Mouse (Mus musculus): ENCODE results near the gene Crot. TPM values are rescaled to one million over a fixed set of nuclear protein-coding genes. Genes with fewer than 3 reads are reported as not detected.
"Not testable (repeated sequence)": the region's sequence is repeated elsewhere in the genome, so short reads cannot be mapped to it uniquely, and the experiment has no call there.

Crot gene
- polyA plus RNA-seq, 1 experiment from 2014 or later: 27.3 TPM

GRCm38 (mm10) chr5:9032641-9033040 lies 35.5 kb upstream of the Crot start:
- Histone ChIP-seq H3K4me3 (no peak overlapping the region), H3K4me1 (no peaks in the 10 kb centered on the region), H3K27ac (replicated peaks) (no peak overlapping the region), H3K9ac (no peak overlapping the region), H3K4me2 (no peak overlapping the region), H3K9me3 (no peaks in the 10 kb centered on the region), H3K36me3 (no peaks in the 10 kb centered on the region), H3K27me3 (replicated peaks) (no peaks in the 10 kb centered on the region)
- no peak for ATAC-seq (ENCODE audit: extremely low read depth, insufficient number of reproducible peaks, low FRiP score, low TSS enrichment)
- 69% methylated on average over 1 of the region's 1 CpGs for WGBS

- 78% methylated on average over 8 of the region's 8 CpGs for WGBS
- ATAC-seq (ENCODE audit: extremely low read depth, insufficient number of reproducible peaks, low FRiP score, low TSS enrichment): no peak
- H3K36me3 ChIP-seq: no peaks in the 10 kb centered on the region
- no peak overlapping the region for H3K4me2 ChIP-seq
- H3K9ac ChIP-seq: no peak overlapping the region
- no peaks in the 10 kb centered on the region for H3K9me3 ChIP-seq
- no peak overlapping the region for H3K27ac ChIP-seq (replicated peaks)
- H3K27me3 ChIP-seq (replicated peaks): no peaks in the 10 kb centered on the region
- no peaks in the 10 kb centered on the region for H3K4me1 ChIP-seq
- H3K4me3 ChIP-seq: no peak overlapping the region
Observed at GRCm38 (mm10) chr5:9032101-9032590, 35.0 kb upstream of the Crot start.

DNA sequence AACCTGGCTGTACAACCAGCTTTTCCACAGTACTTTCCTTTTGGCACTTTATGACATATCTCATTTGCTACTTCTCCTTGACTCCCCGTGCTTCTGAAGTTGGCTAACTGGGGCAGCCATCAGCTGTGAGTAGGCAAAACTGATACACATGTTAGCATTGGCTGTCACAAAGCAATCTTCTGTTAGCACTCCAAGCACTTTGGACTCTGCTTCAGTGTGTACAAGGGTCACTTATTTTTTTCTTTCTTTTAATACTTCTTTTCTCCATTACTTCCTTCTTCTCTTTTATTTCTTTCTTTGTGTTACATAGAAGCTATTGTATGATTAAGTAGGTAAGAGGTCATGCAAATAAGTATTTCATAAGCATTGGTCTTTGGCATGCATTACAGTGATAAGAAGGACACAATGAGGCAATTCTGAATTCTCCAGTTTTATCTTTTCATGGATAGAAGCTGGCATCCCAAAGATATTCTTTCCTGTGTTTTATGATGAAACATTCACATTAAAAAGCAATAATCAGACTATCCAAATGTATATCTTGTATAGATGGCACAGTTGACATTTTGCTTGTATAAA lies 31.2 kb upstream of the Crot start:
- no peak for ATAC-seq (ENCODE audit: extremely low read depth, insufficient number of reproducible peaks, low FRiP score, low TSS enrichment)
- H3K9ac ChIP-seq: no peak overlapping the region
- no peak overlapping the region for H3K27ac ChIP-seq (replicated peaks)
- H3K4me2 ChIP-seq: no peak overlapping the region
- H3K36me3 ChIP-seq: no peaks in the 10 kb centered on the region
- H3K27me3 ChIP-seq (replicated peaks): no peaks in the 10 kb centered on the region
- WGBS: 55% methylated on average over 1 of the region's 1 CpGs
- H3K4me1 ChIP-seq: no peaks in the 10 kb centered on the region
- H3K9me3 ChIP-seq: no peaks in the 10 kb centered on the region
- no peak overlapping the region for H3K4me3 ChIP-seq

DNA sequence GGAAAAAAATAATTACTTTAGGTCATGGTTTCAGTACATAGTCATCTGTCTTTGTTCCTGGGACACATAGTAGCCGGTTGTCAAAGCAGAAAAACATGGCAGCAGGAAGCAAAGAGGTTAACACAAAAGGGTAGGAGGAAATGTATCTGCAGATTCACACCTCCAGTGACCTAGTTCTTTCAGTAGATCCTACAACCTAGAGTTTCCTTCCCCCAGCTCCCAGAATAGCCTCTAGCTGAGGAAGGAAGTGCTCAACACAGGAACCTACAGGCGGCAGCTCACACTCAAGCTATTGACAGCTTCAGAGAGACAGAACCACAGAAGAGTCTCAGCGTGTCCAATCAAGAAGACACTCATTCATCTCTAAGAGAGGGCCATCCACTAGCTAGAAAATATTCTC lies 18.2 kb upstream of the Crot start:
- H3K9me3 ChIP-seq: no peaks in the 10 kb centered on the region
- no peak overlapping the region for H3K4me3 ChIP-seq
- no peak overlapping the region for H3K4me2 ChIP-seq
- no peak overlapping the region for H3K27ac ChIP-seq (replicated peaks)
- no peaks in the 10 kb centered on the region for H3K27me3 ChIP-seq (replicated peaks)
- H3K36me3 ChIP-seq: no peaks in the 10 kb centered on the region
- WGBS: 28% methylated on average over 3 of the region's 3 CpGs
- no peak for ATAC-seq (ENCODE audit: extremely low read depth, insufficient number of reproducible peaks, low FRiP score, low TSS enrichment)
- peaks cover 4% of the 10 kb centered on the region; the same call in 1 of the 2 replicates for H3K4me1 ChIP-seq
- H3K9ac ChIP-seq: no peak overlapping the region

DNA sequence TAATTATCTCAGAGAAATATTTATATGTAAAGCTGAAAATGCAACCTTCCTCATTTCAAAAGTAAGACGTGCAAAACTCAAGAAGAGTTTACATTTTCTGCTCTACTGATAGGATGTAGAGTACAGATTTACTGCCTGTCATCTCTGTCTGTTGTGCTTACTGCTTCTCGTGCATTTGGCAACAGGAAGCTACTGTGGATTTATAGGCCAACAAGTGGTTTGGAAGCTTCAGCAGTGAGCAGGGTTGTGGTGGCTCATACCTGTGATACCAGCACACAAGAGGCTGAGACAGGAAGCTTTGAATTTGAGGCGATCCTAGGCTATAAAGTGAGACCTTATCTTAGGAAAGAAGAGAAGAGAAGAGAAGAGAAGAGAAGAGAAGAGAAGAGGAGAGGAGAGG lies 17.6 kb upstream of the Crot start:
- Histone ChIP-seq H3K36me3 (no peaks in the 10 kb centered on the region), H3K4me1 (peaks cover 4% of the 10 kb centered on the region; the same call in 1 of the 2 replicates), H3K9me3 (no peaks in the 10 kb centered on the region), H3K27ac (replicated peaks) (no peak overlapping the region), H3K27me3 (replicated peaks) (no peaks in the 10 kb centered on the region), H3K9ac (no peak overlapping the region), H3K4me3 (no peak overlapping the region), H3K4me2 (no peak overlapping the region)
- 66% methylated on average over 3 of the region's 3 CpGs for WGBS
- no peak for ATAC-seq (ENCODE audit: extremely low read depth, insufficient number of reproducible peaks, low FRiP score, low TSS enrichment)

- Histone ChIP-seq H3K4me2 (no peak overlapping the region), H3K9me3 (no peaks in the 10 kb centered on the region), H3K27ac (replicated peaks) (no peak overlapping the region), H3K9ac (no peak overlapping the region), H3K36me3 (no peaks in the 10 kb centered on the region), H3K4me1 (peaks cover 4% of the 10 kb centered on the region; the same call in 1 of the 2 replicates), H3K27me3 (replicated peaks) (no peaks in the 10 kb centered on the region), H3K4me3 (no peak overlapping the region)
- 68% methylated on average over 8 of the region's 8 CpGs for WGBS
- no peak for ATAC-seq (ENCODE audit: extremely low read depth, insufficient number of reproducible peaks, low FRiP score, low TSS enrichment)
Observed at GRCm38 (mm10) chr5:9011374-9011773, 14.2 kb upstream of the Crot start.

DNA sequence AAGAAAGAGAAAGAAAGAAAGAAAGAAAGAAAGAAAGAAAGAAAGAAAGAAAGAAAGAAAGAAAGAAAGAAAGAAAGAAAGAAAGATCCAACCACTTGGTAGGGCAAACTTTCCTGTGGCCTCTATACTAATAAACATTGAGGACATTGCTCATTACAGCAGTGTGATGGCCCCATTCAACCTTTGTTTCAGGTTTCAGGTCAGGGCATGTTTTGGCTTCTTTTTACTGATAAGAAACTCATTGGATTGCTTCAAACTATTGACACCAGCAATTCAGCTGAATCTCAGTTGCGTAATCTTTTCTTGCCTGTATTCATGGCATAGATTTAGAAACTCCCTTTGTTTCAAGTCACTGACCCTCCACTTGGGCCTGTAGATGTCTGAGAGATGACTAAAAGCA lies 13.0 kb upstream of the Crot start:
- no peaks in the 10 kb centered on the region for H3K4me1 ChIP-seq
- H3K9me3 ChIP-seq: no peaks in the 10 kb centered on the region
- 90% methylated on average over 1 of the region's 1 CpGs for WGBS
- no peak overlapping the region for H3K27ac ChIP-seq (replicated peaks)
- no peak overlapping the region for H3K4me3 ChIP-seq
- H3K27me3 ChIP-seq (replicated peaks): no peaks in the 10 kb centered on the region
- no peak for ATAC-seq (ENCODE audit: extremely low read depth, insufficient number of reproducible peaks, low FRiP score, low TSS enrichment)
- H3K9ac ChIP-seq: no peak overlapping the region
- no peaks in the 10 kb centered on the region for H3K36me3 ChIP-seq
- H3K4me2 ChIP-seq: no peak overlapping the region

GRCm38 (mm10) chr5:9006585-9006984 lies 9.5 kb upstream of the Crot start:
- H3K36me3 ChIP-seq; H3K27me3 ChIP-seq (replicated peaks); H3K4me2 ChIP-seq; H3K4me1 ChIP-seq; H3K9me3 ChIP-seq; H3K27ac ChIP-seq (replicated peaks); ATAC-seq (ENCODE audit: extremely low read depth, insufficient number of reproducible peaks, low FRiP score, low TSS enrichment); H3K4me3 ChIP-seq; H3K9ac ChIP-seq: not testable (repeated sequence)
- WGBS: 59% methylated on average over 3 of the region's 3 CpGs

DNA sequence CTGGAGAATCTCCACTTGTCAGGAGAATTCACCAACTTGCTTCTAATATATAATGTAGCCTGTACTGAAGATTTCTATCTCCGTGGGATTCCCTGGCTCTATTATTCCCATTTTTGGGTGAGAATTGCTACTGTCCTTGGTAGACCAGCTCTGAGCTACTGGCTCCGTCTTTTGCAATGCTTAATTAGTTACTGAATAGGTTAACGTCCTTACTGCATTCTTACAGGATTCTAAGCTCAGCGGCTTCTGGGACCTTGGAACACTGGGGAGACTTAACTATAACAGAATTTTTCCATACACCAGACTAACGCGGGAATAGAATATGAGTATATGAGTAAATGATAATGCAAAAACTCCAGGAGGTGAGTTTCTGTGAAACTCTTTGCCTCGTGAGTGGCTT lies 2.9 kb upstream of the Crot start:
- peaks cover 14% of the 10 kb centered on the region; the same call in 1 of the 2 replicates for H3K4me1 ChIP-seq
- ATAC-seq (ENCODE audit: extremely low read depth, insufficient number of reproducible peaks, low FRiP score, low TSS enrichment); H3K27me3 ChIP-seq (replicated peaks); H3K9me3 ChIP-seq; H3K4me2 ChIP-seq; H3K9ac ChIP-seq; H3K27ac ChIP-seq (replicated peaks); H3K4me3 ChIP-seq; H3K36me3 ChIP-seq: not testable (repeated sequence)
- 41% methylated on average over 7 of the region's 7 CpGs for WGBS

- 23% methylated on average over 4 of the region's 4 CpGs for WGBS
- Histone ChIP-seq H3K4me1 (peaks cover 14% of the 10 kb centered on the region; the same call in 1 of the 2 replicates), H3K27ac (replicated peaks) (no peak overlapping the region), H3K36me3 (peaks cover 5% of the 10 kb centered on the region; the same call in 1 of the 2 replicates), H3K4me3 (no peak overlapping the region), H3K9me3 (no peaks in the 10 kb centered on the region), H3K9ac (no peak overlapping the region), H3K27me3 (replicated peaks) (no peaks in the 10 kb centered on the region), H3K4me2 (no peak overlapping the region)
- no peak for ATAC-seq (ENCODE audit: extremely low read depth, insufficient number of reproducible peaks, low FRiP score, low TSS enrichment)
Observed at GRCm38 (mm10) chr5:8999108-8999507, 2.0 kb upstream of the Crot start.

DNA sequence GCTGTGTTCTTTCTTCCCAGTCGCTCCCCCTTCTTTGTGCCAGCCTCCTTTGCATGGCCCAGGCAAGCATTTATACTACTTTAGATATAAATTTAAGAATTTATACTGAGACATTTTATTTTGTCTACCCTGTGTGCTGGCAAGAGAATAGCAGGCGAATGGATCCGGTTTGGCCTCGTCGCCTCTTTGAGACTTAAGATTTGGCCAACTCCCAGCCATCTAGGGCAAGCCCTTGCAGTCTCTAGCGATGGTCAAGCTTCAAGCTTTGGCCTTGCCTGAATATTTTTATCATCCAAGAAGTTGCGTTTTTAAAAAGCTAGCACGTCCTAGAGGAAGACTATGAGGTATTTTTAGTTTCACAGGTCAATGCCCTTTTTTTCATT lies 380 bp upstream of the Crot start:
- no peak for ATAC-seq (ENCODE audit: extremely low read depth, insufficient number of reproducible peaks, low FRiP score, low TSS enrichment)
- H3K4me1 ChIP-seq: peaks cover 14% of the 10 kb centered on the region; the same call in 1 of the 2 replicates
- peaks cover 18% of the 10 kb centered on the region for H3K36me3 ChIP-seq
- no peaks in the 10 kb centered on the region for H3K27me3 ChIP-seq (replicated peaks)
- H3K4me3 ChIP-seq: peak overlapping the region; percentile 86
- 4% methylated on average over 8 of the region's 8 CpGs for WGBS
- peak overlapping the region; percentile 91 for H3K9ac ChIP-seq
- peak overlapping the region; percentile 75 for H3K4me2 ChIP-seq
- no peaks in the 10 kb centered on the region for H3K9me3 ChIP-seq
- H3K27ac ChIP-seq (replicated peaks): peak overlapping the region; percentile 82

GRCm38 (mm10) chr5:8995966-8996685 lies 998 bp downstream of the Crot start:
- no peaks in the 10 kb centered on the region for H3K27me3 ChIP-seq (replicated peaks)
- peaks cover 14% of the 10 kb centered on the region; the same call in 1 of the 2 replicates for H3K4me1 ChIP-seq
- H3K36me3 ChIP-seq: peaks cover 31% of the 10 kb centered on the region
- peak overlapping the region; percentile 86 for H3K4me3 ChIP-seq
- peak overlapping the region; percentile 82 for H3K27ac ChIP-seq (replicated peaks)
- no peak for ATAC-seq (ENCODE audit: extremely low read depth, insufficient number of reproducible peaks, low FRiP score, low TSS enrichment)
- peak overlapping the region; percentile 91 for H3K9ac ChIP-seq
- 14% methylated on average over 13 of the region's 13 CpGs for WGBS
- H3K4me2 ChIP-seq: peak overlapping the region; percentile 75
- H3K9me3 ChIP-seq: no peaks in the 10 kb centered on the region

Measured in heart, embryonic 13.5 days (tissue).